Mouse (Mus musculus) embryonic fibroblast, embryonic 13.5 days (primary cell): Measurements from ENCODE around the gene Auts2.

Experiments
- CTCF ChIP-seq: IDR thresholded peaks from 2 replicates; pipeline ENCODE4 v1.5.1; 2011; ENCODE audit warnings: mild to moderate bottlenecking, control low read depth, low read length, moderate library complexity, borderline replicate concordance; ENCODE audit not compliant: insufficient read depth
- POLR2A ChIP-seq: IDR thresholded peaks from 2 replicates; pipeline ENCODE4 v1.6.1; 2011; ENCODE audit warnings: low read depth, mild to moderate bottlenecking, control low read depth, low read length, moderate library complexity

- no peak for TF ChIP-seq CTCF
- TF ChIP-seq POLR2A, result no peak
Observed at GRCm38 (mm10) chr5:131490811-131491210, 1052.3 kb downstream of the Auts2 start.
